Mouse (Mus musculus) G1E (cell line): ENCODE data around the gene Prss12.

ENCODE experiments used
- CTCF ChIP-seq: IDR thresholded peaks from 2 replicates; pipeline ENCODE4 v1.5.1; 2012; ENCODE audit warnings: low read depth, low read length, inconsistent platforms, mixed read lengths
- GATA1 ChIP-seq: IDR thresholded peaks from 2 replicates; pipeline ENCODE4 v1.6.1; 2012; ENCODE audit warnings: borderline replicate concordance, low read length, inconsistent platforms, mixed read lengths
- POLR2AphosphoS5 ChIP-seq: IDR thresholded peaks from 2 replicates; pipeline ENCODE4 v1.6.1; 2012; ENCODE audit warnings: low read depth, low read length, inconsistent platforms; ENCODE audit not compliant: insufficient replicate concordance
- TAL1 ChIP-seq: conservative IDR thresholded peaks from 2 replicates; pipeline ENCODE4 v1.6.1; 2012; ENCODE audit warnings: low read depth, low read length, inconsistent platforms, mixed read lengths

DNA sequence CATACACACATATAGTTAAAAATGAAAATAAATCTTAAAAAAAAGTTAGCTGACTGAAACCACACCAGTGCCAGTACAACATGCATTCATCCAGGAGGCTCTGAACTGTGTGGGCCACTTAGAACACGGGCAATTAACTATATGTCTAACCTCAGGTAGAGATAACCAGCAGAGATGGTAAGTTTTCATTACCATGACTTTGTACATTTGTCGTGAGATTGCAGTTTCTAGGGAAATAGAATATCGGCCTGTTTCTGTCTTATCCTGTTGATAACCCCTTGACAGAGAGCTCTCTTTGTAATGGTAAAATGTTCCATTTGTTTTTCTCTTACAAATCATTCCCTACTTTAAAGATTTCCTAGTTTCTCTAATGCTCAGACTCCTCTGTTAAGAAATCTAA is 103.8 kb downstream of the Prss12 start:
- TF ChIP-seq TAL1 (no peak), CTCF (no peak), GATA1 (no peak), POLR2AphosphoS5 (no peak)
